ENCODE assay signal across 19 mouse cellular contexts in genomic region chr12:35994098-35994497, GRCm38 (mm10). TPM values are rescaled to one million over a fixed set of nuclear protein-coding genes. Genes with fewer than 3 reads are reported as not detected.
DNase-seq lines count a peak whose midpoint lies in the region; ATAC-seq and TF ChIP-seq lines count a peak whose summit lies in the region.
"Had no signal": no experiment of that assay in that cellular context is flagged by ENCODE, and none has a peak within 500 bp of the region (broad histone marks: within the 10 kb centered on the region; RNA-seq: fewer than 3 reads in every experiment).

No protein-coding gene starts in this region.

- no peak for TF ChIP-seq CTCF in brain, embryonic 14.5 days (IDR thresholded peaks at IDR 0.05; ENCODE audit: borderline replicate concordance, extremely low read depth, insufficient read depth, insufficient read length)

- H3K9ac ChIP-seq in neural tube, embryonic 13.5 days = no peak overlapping the region
- H3K9ac ChIP-seq in intestine, embryonic 15.5 days = no peak overlapping the region
- H3K9ac ChIP-seq: limb, embryonic 13.5 days; liver, embryonic 14.5 days had no signal

- TF ChIP-seq POLR2A in brain, embryonic 14.5 days (IDR thresholded peaks at IDR 0.05; ENCODE audit: borderline replicate concordance, extremely low read depth, insufficient read depth, insufficient read length, poor library complexity, severe bottlenecking) = no peak

- no peaks in the 10 kb centered on the region for H3K27me3 ChIP-seq in hindbrain, embryonic 10.5 days (ENCODE audit: insufficient read depth, poor library complexity, severe bottlenecking)
- no peaks in the 10 kb centered on the region for H3K27me3 ChIP-seq in neural tube, embryonic 13.5 days
- no peaks in the 10 kb centered on the region for H3K27me3 ChIP-seq in intestine, embryonic 15.5 days (replicated peaks)
- H3K27me3 ChIP-seq: limb, embryonic 13.5 days had no signal

- peaks cover 16% of the 10 kb centered on the region for H3K4me1 ChIP-seq in hindbrain, embryonic 10.5 days (replicated peaks)
- peaks cover 27% of the 10 kb centered on the region for H3K4me1 ChIP-seq in neural tube, embryonic 13.5 days (replicated peaks)
- no peaks in the 10 kb centered on the region for H3K4me1 ChIP-seq in intestine, embryonic 15.5 days (replicated peaks)

- peak; percentile 79 for ATAC-seq in neural tube, embryonic 13.5 days (ENCODE audit: low read depth)
- no peak for ATAC-seq in intestine, embryonic 15.5 days
- ATAC-seq: lung, postnatal 0 days had no signal

- H3K36me3 ChIP-seq in hindbrain, embryonic 10.5 days = no peaks in the 10 kb centered on the region
- H3K36me3 ChIP-seq in neural tube, embryonic 13.5 days = no peaks in the 10 kb centered on the region
- H3K36me3 ChIP-seq in intestine, embryonic 15.5 days = no peaks in the 10 kb centered on the region
- H3K36me3 ChIP-seq: limb, embryonic 13.5 days had no signal

- H3K9me3 ChIP-seq in hindbrain, embryonic 10.5 days = no peaks in the 10 kb centered on the region
- no peaks in the 10 kb centered on the region for H3K9me3 ChIP-seq in neural tube, embryonic 13.5 days
- H3K9me3 ChIP-seq in intestine, embryonic 15.5 days = no peaks in the 10 kb centered on the region
- H3K9me3 ChIP-seq: limb, embryonic 13.5 days had no signal

- H3K27ac ChIP-seq in hindbrain, embryonic 10.5 days = peak overlapping the region; percentile 42; the same call in 1 of the 2 replicates
- H3K27ac ChIP-seq in neural tube, embryonic 13.5 days (replicated peaks) = peak overlapping the region; percentile 81
- H3K27ac ChIP-seq in intestine, embryonic 15.5 days = no peak overlapping the region
- H3K27ac ChIP-seq: limb, embryonic 13.5 days; liver, embryonic 14.5 days had no signal

- no peak overlapping the region for H3K4me2 ChIP-seq in neural tube, embryonic 13.5 days
- no peak overlapping the region for H3K4me2 ChIP-seq in intestine, embryonic 15.5 days (replicated peaks)
- H3K4me2 ChIP-seq: limb, embryonic 13.5 days had no signal

- DNase-seq in brain, embryonic 14.5 days (ENCODE audit: low read depth) = peak; percentile 81
- no peak for DNase-seq in hindbrain, embryonic 10.5 days (ENCODE audit: low spot score)
- peak; percentile 37 for DNase-seq in mesoderm, embryonic 11.5 days (ENCODE audit: low read depth, low spot score)
- DNase-seq in spleen, postnatal 10 days (ENCODE audit: low spot score in 2 of 2) = no peak
- no peak for DNase-seq in urinary bladder, adult 2 months (ENCODE audit: low spot score)
- no peak for DNase-seq in ovary, postnatal 36 days (ENCODE audit: low spot score)
- DNase-seq: cerebellum, adult 9-11 months; gastrocnemius, postnatal 10 days; kidney, adult 8-10 months; kidney, postnatal 25 days; layer of hippocampus, adult 9-11 months; thymus, postnatal 25 days had no signal

- H3K4me3 ChIP-seq in hindbrain, embryonic 10.5 days = no peak overlapping the region
- H3K4me3 ChIP-seq in neural tube, embryonic 13.5 days = no peak overlapping the region
- H3K4me3 ChIP-seq in intestine, embryonic 15.5 days (replicated peaks) = no peak overlapping the region
- H3K4me3 ChIP-seq: limb, embryonic 13.5 days; myocyte had no signal

RNA-seq across cellular contexts. Expression of gene Agr2, which starts 1.4 kb away (rescaled TPM):
- polyA plus RNA-seq in brain, embryonic 14.5 days (2012; rRNA removed) = not detected in 2 replicates
- 0.36 TPM in 1 of 2 replicates, not detected in the other for polyA plus RNA-seq in hindbrain, embryonic 10.5 days (2016; fragmentation: Nextera tagmentation; extraction: Ambion mirVana)
- 0.40 TPM in 1 of 2 replicates, not detected in the other for polyA plus RNA-seq in neural tube, embryonic 13.5 days (2015; fragmentation: Nextera tagmentation; extraction: Ambion mirVana)
- polyA plus RNA-seq in intestine, embryonic 15.5 days (2015; fragmentation: Nextera tagmentation; extraction: Ambion mirVana) = 234 and 297 TPM in 2 replicates
- polyA plus RNA-seq in urinary bladder, adult 2 months (2012; rRNA removed) = 5.1 and 6.2 TPM in 2 replicates
- polyA plus RNA-seq: heart, postnatal 0 days; myocyte had no signal

RNA-seq across cellular contexts. Expression of gene Tspan13, which starts 48.2 kb away (rescaled TPM):
- polyA plus RNA-seq in brain, embryonic 14.5 days (2012; rRNA removed) = 247 and 280 TPM in 2 replicates
- polyA plus RNA-seq in hindbrain, embryonic 10.5 days (2016; fragmentation: Nextera tagmentation; extraction: Ambion mirVana) = 172 and 204 TPM in 2 replicates
- polyA plus RNA-seq in neural tube, embryonic 13.5 days (2015; fragmentation: Nextera tagmentation; extraction: Ambion mirVana) = 392 and 398 TPM in 2 replicates
- polyA plus RNA-seq in intestine, embryonic 15.5 days (2015; fragmentation: Nextera tagmentation; extraction: Ambion mirVana) = 136 and 138 TPM in 2 replicates
- 111 and 116 TPM in 2 replicates for polyA plus RNA-seq in urinary bladder, adult 2 months (2012; rRNA removed)

Comparison
In these comparisons a context has a peak if more than half of its experiments do, and no peak if none do; other contexts are left out.
1. DNase-seq: peak in brain, embryonic 14.5 days (single experiment) and mesoderm, embryonic 11.5 days (single experiment); none in hindbrain, embryonic 10.5 days (single experiment), spleen, postnatal 10 days (0 of 2), urinary bladder, adult 2 months (single experiment) and ovary, postnatal 36 days (single experiment).
2. RNA of gene Agr2, which starts 1.4 kb away (polyA plus RNA-seq): 234 to 297 TPM in intestine, embryonic 15.5 days; 5.1 to 6.2 TPM in urinary bladder, adult 2 months, not detected in brain, embryonic 14.5 days, 0.36 TPM in hindbrain, embryonic 10.5 days and 0.40 TPM in neural tube, embryonic 13.5 days; every median in the first group is over 10 times any median in the second.